Mouse (Mus musculus) limb, embryonic 10.5 days (tissue): Measurements from ENCODE around the gene Brwd1. TPM values are rescaled to one million over a fixed set of nuclear protein-coding genes. Genes with fewer than 3 reads are reported as not detected.
"Not testable (repeated sequence)": the region's sequence is repeated elsewhere in the genome, so short reads cannot be mapped to it uniquely, and the experiment has no call there.

Experiments used
- DNase-seq: peaks from one replicate; pipeline ENCODE4 v3.0.0-alpha.2; 2017; ENCODE audit warnings: low spot score
- H3K27ac ChIP-seq: fragments of 300-500 bp; sonication (generic); 2 replicates; pipeline ENCODE4 v1.5.1; 2016; ENCODE audit warnings: mild to moderate bottlenecking
- H3K27me3 ChIP-seq: fragments of 300-500 bp; sonication (generic); 2 replicates; pipeline ENCODE4 v1.6.1; 2016; ENCODE audit warnings: low read depth, mild to moderate bottlenecking; ENCODE audit not compliant: poor library complexity, severe bottlenecking
- H3K36me3 ChIP-seq: fragments of 300-500 bp; sonication (generic); 2 replicates; pipeline ENCODE4 v1.6.1; 2016; ENCODE audit warnings: mild to moderate bottlenecking, moderate library complexity
- H3K4me1 ChIP-seq: fragments of 300-500 bp; sonication (generic); 2 replicates; pipeline ENCODE4 v1.6.1; 2016
- H3K4me3 ChIP-seq: fragments of 300-500 bp; sonication (generic); 2 replicates; pipeline ENCODE4 v1.5.1; 2016; ENCODE audit warnings: mild to moderate bottlenecking, moderate library complexity
- H3K9me3 ChIP-seq: fragments of 300-500 bp; sonication (generic); replicated peaks from 2 replicates; pipeline ENCODE4 v1.6.1; 2016; ENCODE audit warnings: mild to moderate bottlenecking
- WGBS: fragments of 180-500 bp; shearing (Covaris S2); methylation state at CpG from one replicate; pipeline ENCODE4 v1.1.7; 2016; 5-methylcytosine and 5-hydroxymethylcytosine counted together
- polyA plus RNA-seq: library from polyadenylated mRNA; unstranded; fragments of >200 nt; fragmentation: Nextera tagmentation; extraction: Ambion mirVana; gene quantifications from 2 replicates; pipeline ENCODE4 v1.2.1, GENCODE M21; 2016

Brwd1 gene
- polyA plus RNA-seq, 1 experiment from 2014 or later: 146 TPM

DNA sequence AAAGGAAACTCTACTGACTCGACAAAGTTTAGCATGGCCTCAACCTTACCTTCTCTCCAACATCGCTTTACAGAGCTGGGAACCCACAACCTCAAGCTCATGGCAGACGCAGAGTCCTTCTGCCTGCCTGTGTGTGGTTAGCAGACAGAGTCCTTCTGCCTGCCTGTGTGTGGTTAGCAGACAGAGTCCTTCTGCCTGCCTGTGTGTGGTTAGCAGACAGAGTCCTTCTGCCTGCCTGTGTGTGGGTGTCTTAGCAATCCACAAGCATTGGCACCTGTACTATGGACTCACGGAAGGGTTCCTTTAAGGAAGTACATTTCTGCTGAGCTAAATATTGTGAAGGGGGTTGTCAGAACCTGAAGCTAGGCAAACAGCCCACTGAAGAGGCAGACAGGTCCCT lies 87.8 kb downstream of the Brwd1 start:
- H3K27ac ChIP-seq, H3K9me3 ChIP-seq, DNase-seq, H3K4me3 ChIP-seq, H3K27me3 ChIP-seq: not testable (repeated sequence)
- 90% methylated on average over 4 of the region's 4 CpGs for WGBS
- H3K36me3 ChIP-seq: peaks cover 61% of the 10 kb centered on the region
- peaks cover 30% of the 10 kb centered on the region for H3K4me1 ChIP-seq

DNA sequence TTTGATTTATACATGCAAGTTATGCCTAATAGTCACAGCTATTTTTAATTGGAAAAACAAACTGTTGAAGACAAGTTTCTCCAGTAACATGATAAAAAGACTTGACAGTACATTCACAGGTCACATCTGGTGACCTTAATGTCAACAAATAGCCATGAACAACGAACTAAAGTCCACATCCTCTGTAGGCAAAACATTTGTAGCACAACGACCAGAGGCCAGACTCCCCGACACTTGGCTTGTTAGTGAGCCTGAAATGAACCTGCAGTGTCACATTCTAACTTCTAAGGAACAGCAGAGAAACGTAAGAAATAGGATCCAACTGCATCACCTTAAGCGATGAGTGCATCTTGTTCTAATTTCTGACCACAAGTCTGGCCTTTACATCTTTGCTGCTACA lies 89.7 kb downstream of the Brwd1 start:
- H3K9me3 ChIP-seq: no peaks in the 10 kb centered on the region
- H3K27me3 ChIP-seq: no peaks in the 10 kb centered on the region
- H3K4me1 ChIP-seq: peaks cover 35% of the 10 kb centered on the region
- WGBS: 56% methylated on average over 5 of the region's 5 CpGs
- no peak for DNase-seq
- no peak overlapping the region for H3K27ac ChIP-seq
- peaks cover 62% of the 10 kb centered on the region for H3K36me3 ChIP-seq
- H3K4me3 ChIP-seq: no peak overlapping the region

DNA sequence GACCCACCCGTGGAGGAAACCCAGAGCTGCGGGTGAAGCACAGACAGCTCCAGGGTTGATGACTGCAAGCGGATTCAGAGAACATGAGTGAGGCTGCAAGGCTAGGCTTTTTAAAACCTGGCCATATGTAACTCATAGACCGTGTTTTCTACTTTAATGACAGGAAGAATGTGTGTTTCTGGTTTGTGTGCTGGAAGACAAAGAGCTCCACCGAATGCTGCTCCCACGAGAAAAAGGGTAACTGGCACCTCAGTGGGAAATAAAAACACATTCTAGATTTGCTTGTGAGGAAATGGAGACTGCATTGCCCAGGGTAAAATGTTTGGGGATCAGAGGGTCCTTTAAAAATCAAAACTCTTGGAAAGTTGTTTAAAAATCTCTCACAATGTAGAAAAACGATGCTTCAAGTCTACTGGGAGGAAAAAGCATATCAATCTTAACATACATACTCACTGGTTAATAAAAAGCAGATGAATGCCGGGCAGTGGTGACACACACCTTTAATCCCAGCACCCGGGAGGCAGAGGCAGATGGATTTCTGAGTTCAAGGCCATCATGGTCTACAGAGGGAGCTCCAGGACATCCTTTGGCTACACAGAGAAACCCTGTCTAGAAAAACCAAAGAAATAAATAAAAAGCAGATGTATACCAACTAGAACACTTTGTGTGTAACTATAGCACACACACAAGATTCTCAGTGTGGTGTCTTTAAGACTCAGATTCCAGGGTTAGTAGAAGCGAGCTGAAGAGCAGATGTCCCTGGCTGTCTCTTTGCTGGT lies 91.0 kb downstream of the Brwd1 start:
- peak overlapping the region; percentile 86 for H3K4me3 ChIP-seq
- H3K36me3 ChIP-seq: peaks cover 62% of the 10 kb centered on the region
- DNase-seq: peak; percentile 39
- H3K9me3 ChIP-seq: no peaks in the 10 kb centered on the region
- WGBS: 11% methylated on average over 10 of the region's 10 CpGs
- no peaks in the 10 kb centered on the region for H3K27me3 ChIP-seq
- peaks cover 35% of the 10 kb centered on the region for H3K4me1 ChIP-seq
- H3K27ac ChIP-seq: peak overlapping the region; percentile 93

DNA sequence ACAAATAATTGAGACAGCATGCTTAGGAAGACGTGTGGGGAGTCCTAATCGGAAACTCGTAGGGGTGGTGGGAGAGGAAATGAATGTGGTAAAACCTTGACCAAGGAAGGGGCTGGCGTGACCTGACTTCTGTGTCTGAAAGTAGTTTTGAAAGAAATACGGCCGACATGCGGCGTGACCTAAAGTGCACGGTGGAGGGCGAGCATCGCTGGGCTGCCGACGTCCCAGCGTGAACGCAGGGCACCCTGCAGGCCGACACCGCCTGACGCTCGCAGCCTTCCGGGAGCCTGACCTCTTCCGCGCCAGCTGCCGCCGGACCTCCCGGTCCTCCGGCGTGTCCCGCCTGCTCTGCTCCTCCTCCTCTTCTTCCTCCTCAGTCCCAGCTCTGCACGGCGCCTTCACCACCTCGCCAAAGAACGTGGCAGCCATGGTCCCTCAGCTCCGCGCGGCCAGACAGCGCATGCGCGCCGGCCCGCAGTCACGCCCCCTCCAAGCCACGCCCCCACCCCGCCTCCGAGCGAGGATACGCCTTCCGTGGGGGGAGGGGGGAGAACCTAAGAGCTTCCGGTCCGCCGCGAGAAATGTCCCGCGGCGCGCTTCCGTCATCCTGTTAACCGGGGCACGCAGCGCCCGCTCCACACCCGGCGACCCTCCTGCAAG lies 91.7 kb downstream of the Brwd1 start, which contains the start of gene Psmg1:
TSS of gene Psmg1 (minus strand) at position 499 of the 660 bp plus-strand sequence.
- peaks cover 62% of the 10 kb centered on the region for H3K36me3 ChIP-seq
- peak within 1 kb of the TSS; percentile 93 for H3K27ac ChIP-seq
- peak; percentile 100 for DNase-seq
- H3K4me1 ChIP-seq: peaks cover 35% of the 10 kb centered on the region
- WGBS: under 1% methylated on average over 62 of the region's 62 CpGs
- H3K9me3 ChIP-seq: no peaks in the 10 kb centered on the region
- H3K4me3 ChIP-seq: peak within 1 kb of the TSS; percentile 86
- no peaks in the 10 kb centered on the region for H3K27me3 ChIP-seq

- Histone ChIP-seq H3K4me3 (no peak overlapping the region), H3K27ac (no peak overlapping the region), H3K9me3 (no peaks in the 10 kb centered on the region), H3K4me1 (peaks cover 9% of the 10 kb centered on the region), H3K36me3 (peaks cover 83% of the 10 kb centered on the region), H3K27me3 (no peaks in the 10 kb centered on the region)
- WGBS: 88% methylated on average over 5 of the region's 5 CpGs
- no peak for DNase-seq
Observed at GRCm38 (mm10) chr16:95984911-95985310, 97.4 kb downstream of the Brwd1 start.

DNA sequence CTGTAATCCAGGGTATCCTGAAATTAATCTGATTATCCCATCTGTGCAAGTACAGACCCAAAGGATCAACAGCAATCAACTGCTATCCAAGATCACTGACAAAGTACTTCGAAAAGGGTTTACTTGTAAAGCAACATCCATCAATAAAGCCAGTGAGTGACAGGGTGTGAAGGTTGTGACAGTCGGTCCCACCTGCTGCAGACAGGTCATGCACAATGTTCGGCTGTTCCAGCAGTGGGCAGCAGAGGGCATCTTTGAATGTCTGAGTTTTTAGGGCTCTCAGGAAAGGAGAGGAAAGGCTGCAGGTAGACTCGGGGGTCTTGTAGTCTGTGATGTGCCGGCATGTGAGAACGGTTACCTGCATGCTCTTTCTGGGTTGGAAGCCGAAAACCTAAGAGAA lies 98.7 kb downstream of the Brwd1 start:
- no peak overlapping the region for H3K4me3 ChIP-seq
- DNase-seq: no peak
- peaks cover 87% of the 10 kb centered on the region for H3K36me3 ChIP-seq
- H3K4me1 ChIP-seq: no peaks in the 10 kb centered on the region
- no peaks in the 10 kb centered on the region for H3K9me3 ChIP-seq
- no peaks in the 10 kb centered on the region for H3K27me3 ChIP-seq
- H3K27ac ChIP-seq: no peak overlapping the region
- WGBS: 85% methylated on average over 7 of the region's 7 CpGs

DNA sequence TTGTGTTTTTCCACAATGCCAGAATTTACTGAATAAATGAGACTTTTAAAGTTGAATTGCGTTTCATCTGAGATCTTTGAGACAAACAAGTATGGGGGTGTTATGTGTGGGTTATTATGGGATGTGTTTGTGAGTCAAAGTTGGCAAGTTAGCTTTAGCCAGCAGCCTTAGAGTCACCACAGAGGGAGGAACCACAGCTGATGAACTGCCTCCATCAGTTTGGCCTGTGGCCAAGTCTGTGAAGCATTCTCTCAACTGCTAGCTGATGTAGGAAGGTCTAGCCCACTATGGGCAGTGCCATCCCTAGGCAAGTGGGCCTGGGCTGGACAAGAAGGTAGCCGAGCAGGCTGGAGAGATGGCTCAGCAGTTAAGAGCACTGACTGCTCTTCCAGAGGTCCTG lies 111.5 kb downstream of the Brwd1 start:
- H3K4me1 ChIP-seq: 0 out of 2 replicates have a peak, but pooled peaks cover 3% of the 10 kb centered on the region
- H3K27ac ChIP-seq: 0 out of 2 replicates have a peak overlapping the region, but pooled peaks have one; percentile 19
- DNase-seq: no peak
- no peaks in the 10 kb centered on the region for H3K27me3 ChIP-seq
- H3K4me3 ChIP-seq: no peak overlapping the region
- no peaks in the 10 kb centered on the region for H3K9me3 ChIP-seq
- H3K36me3 ChIP-seq: no peaks in the 10 kb centered on the region
- 87% methylated on average over 2 of the region's 2 CpGs for WGBS

DNA sequence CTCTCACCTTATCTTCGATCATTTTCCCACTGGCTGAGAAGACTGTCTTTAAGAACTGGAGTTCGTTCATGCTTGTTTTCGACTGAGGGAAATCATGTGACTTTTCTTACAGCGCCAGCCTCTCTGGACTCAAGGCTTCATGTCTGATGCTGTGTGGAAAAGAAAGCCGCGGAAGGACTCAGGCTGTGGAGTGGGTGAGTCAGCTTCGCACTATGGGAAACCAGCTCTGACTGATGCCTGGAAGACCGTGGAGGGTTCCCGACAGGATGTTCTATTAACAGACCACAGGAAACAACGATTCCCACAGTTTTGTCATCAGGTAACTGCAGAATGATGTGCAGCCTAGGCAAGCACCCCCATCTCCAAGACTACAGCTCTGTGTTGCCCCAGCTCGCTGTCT lies 114.9 kb downstream of the Brwd1 start:
- WGBS: 91% methylated on average over 11 of the region's 11 CpGs
- no peaks in the 10 kb centered on the region for H3K9me3 ChIP-seq

DNA sequence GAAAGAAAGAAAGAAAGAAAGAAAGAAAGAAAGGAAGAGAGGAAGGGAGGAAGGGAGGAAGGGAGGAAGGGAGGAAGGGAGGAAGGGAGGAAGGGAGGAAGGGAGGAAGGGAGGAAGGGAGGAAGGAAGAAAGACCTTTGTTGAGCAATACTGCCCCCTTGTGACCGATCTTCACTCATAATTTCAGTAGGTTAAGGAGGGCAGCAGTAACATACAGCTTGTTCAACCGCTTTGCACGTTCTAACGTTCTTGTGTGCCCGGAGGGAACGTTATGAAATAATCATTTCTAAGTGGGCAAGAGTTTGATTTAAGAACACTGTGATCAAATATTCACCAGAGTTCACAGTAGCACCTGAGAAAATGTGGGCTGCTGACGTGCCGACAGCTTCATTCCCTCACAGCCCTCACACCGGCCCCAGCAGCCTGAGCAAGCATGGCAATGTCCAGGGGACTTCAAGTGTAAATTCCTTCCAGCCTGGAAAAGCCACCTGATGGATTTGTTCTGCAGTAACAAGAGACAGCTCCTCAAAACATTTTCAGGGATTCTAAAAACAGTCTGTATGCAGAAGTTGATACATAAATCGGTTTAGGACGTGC lies 117.8 kb downstream of the Brwd1 start:
- WGBS: 49% methylated on average over 11 of the region's 11 CpGs
- H3K27ac ChIP-seq: no peak overlapping the region
- no peaks in the 10 kb centered on the region for H3K9me3 ChIP-seq
- no peaks in the 10 kb centered on the region for H3K27me3 ChIP-seq
- peak; percentile 64 for DNase-seq
- peaks cover 17% of the 10 kb centered on the region for H3K4me1 ChIP-seq
- H3K4me3 ChIP-seq: no peak overlapping the region
- no peaks in the 10 kb centered on the region for H3K36me3 ChIP-seq

More for the DNA sequence above, 114.9 kb downstream of the Brwd1 start:
- Histone ChIP-seq H3K4me3 (no peak overlapping the region), H3K27ac (no peak overlapping the region), H3K36me3 (no peaks in the 10 kb centered on the region), H3K27me3 (no peaks in the 10 kb centered on the region), H3K4me1 (peaks cover 20% of the 10 kb centered on the region)
- DNase-seq: no peak

DNA sequence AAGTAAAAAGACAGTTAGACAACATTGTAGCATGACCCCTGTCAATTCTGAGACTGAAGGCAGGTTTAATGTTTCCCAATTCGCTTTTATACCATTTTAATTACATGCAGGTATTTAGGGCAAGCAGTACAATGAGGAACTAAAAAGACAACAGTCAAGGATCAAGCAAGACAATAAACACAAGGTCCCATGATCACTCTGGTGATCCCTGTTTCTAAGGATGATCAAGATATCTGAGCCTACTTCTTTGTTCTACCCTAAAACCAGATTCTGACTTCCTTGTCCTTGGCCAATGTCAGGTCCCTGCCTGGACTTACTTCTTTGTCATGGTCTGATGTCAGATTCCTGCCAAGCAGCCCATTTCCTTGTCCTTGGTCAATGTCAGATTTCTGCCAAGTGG lies 120.8 kb downstream of the Brwd1 start:
- not testable (repeated sequence) for H3K27ac ChIP-seq, DNase-seq, H3K36me3 ChIP-seq, H3K27me3 ChIP-seq, H3K9me3 ChIP-seq, H3K4me3 ChIP-seq
- H3K4me1 ChIP-seq: peaks cover 17% of the 10 kb centered on the region
- WGBS: 82% methylated on average over 1 of the region's 1 CpGs

GRCm38 (mm10) chr16:95960689-95961088 lies 121.6 kb downstream of the Brwd1 start:
- H3K36me3 ChIP-seq, DNase-seq, H3K27ac ChIP-seq, H3K27me3 ChIP-seq, H3K9me3 ChIP-seq, H3K4me3 ChIP-seq: not testable (repeated sequence)
- H3K4me1 ChIP-seq: peaks cover 23% of the 10 kb centered on the region
- 93% methylated on average over 2 of the region's 2 CpGs for WGBS

- Histone ChIP-seq H3K4me1 (peaks cover 12% of the 10 kb centered on the region), H3K9me3 (no peaks in the 10 kb centered on the region), H3K27ac (no peak overlapping the region), H3K36me3 (no peaks in the 10 kb centered on the region), H3K27me3 (no peaks in the 10 kb centered on the region), H3K4me3 (no peak overlapping the region)
- WGBS: 81% methylated on average over 8 of the region's 8 CpGs
- DNase-seq: no peak
Observed at GRCm38 (mm10) chr16:95958080-95958479, 124.2 kb downstream of the Brwd1 start.

DNA sequence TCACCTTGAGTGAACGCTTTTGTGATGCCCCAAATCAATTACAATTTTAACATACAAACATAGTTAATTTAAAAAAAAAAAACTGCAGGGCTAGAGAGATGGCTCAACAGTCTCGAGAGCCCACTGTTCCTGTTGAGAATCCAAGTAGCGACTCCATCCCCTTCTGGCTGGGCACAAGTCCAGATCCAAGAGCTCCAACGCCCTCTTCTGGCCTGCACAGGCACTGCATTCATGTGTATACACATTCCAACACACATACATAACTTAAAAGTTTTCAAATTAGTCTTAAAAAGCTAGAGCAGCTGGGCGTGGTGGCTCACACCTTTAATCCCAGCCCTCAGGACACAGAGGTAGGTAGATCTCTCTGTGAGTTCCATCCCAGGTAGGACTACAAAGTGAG lies 125.7 kb downstream of the Brwd1 start:
- Histone ChIP-seq H3K27me3 (no peaks in the 10 kb centered on the region), H3K36me3 (no peaks in the 10 kb centered on the region), H3K27ac (no peak overlapping the region), H3K9me3 (no peaks in the 10 kb centered on the region), H3K4me1 (peaks cover 6% of the 10 kb centered on the region; the same call in 1 of the 2 replicates), H3K4me3 (no peak overlapping the region)
- 65% methylated on average over 5 of the region's 5 CpGs for WGBS
- peak; percentile 47 for DNase-seq
